Comparison of ENCODE assay signal across 8 mouse cellular contexts in the genomic region with DNA sequence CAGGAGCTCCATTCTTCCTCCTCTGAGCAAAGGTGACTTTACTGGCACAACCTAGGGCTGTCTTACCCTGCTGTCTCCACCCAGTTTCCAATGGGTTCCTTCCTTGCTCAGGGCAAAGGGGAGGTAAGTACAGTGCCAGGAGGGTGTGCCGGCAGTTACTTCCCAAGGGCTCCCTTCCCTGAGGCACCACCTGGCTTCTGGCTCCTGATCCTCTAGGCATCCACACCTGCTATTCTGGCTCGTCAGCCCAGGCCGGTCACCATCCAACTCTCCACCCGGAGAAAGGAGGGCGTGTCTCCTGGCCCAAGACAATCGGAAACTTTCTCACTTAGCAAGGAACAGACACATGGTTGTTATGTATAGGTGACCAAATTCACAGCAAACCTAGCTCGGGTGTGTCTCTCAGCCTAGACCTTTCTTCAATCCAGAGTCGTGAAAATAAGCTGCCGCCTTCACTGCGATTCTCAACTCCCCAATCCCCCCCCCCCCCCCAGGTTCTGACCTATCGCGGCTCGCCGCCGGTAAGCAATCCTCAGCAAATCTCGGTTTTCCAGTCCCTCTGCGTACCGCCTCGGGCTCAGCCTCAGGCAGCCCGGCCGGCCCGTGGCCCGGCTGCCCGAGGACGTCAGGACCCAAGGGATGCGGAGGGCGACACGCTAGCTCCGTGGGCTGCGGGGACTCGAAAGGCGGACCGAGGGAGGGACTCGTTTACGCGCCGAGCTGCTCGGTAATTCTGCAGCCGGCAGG. TPM values are rescaled to one million over a fixed set of nuclear protein-coding genes. Genes with fewer than 3 reads are reported as not detected.
DNase-seq lines count a peak whose midpoint lies in the region; ATAC-seq and TF ChIP-seq lines count a peak whose summit lies in the region.

No protein-coding gene starts in this region.

- no peak for DNase-seq in neural tube, embryonic 11.5 days (ENCODE audit: low spot score)
- DNase-seq in neural tube, embryonic 10.5 days (ENCODE audit: extremely low spot score, low spot score) = no peak
- DNase-seq in hindbrain, embryonic 14.5 days (ENCODE audit: low spot score) = no peak
- DNase-seq in liver, embryonic 11.5 days (ENCODE audit: low spot score) = no peak
- no peak for DNase-seq in spleen, adult 12 weeks (ENCODE audit: low spot score)
- no peak for DNase-seq in urinary bladder, postnatal 25 days (ENCODE audit: low spot score)

- peak overlapping the region; percentile 91 for H3K4me2 ChIP-seq in neural tube, embryonic 11.5 days (ENCODE audit: low read depth)
- peak overlapping the region; percentile 74 for H3K4me2 ChIP-seq in embryonic facial prominence, embryonic 13.5 days
- H3K4me2 ChIP-seq in hindbrain, embryonic 14.5 days (replicated peaks) = peak overlapping the region; percentile 72
- peak overlapping the region; percentile 80 for H3K4me2 ChIP-seq in liver, embryonic 11.5 days

- H3K4me1 ChIP-seq in neural tube, embryonic 11.5 days (ENCODE audit: control insufficient read depth, insufficient read depth, low read length) = peaks cover 66% of the 10 kb centered on the region
- H3K4me1 ChIP-seq in embryonic facial prominence, embryonic 13.5 days = peaks cover 83% of the 10 kb centered on the region
- peaks cover 80% of the 10 kb centered on the region for H3K4me1 ChIP-seq in hindbrain, embryonic 14.5 days (replicated peaks; ENCODE audit: control insufficient read depth, insufficient read depth, low read length)
- H3K4me1 ChIP-seq in liver, embryonic 11.5 days (replicated peaks; ENCODE audit: control insufficient read depth, insufficient read depth, low read length) = peaks cover 59% of the 10 kb centered on the region
- H3K4me1 ChIP-seq in olfactory bulb, adult 2 months (ENCODE audit: control insufficient read depth, insufficient read depth, low read length) = peaks cover 25% of the 10 kb centered on the region

- no peaks in the 10 kb centered on the region for H3K9me3 ChIP-seq in neural tube, embryonic 11.5 days (ENCODE audit: control insufficient read depth, low read length)
- H3K9me3 ChIP-seq in embryonic facial prominence, embryonic 13.5 days = no peaks in the 10 kb centered on the region
- no peaks in the 10 kb centered on the region for H3K9me3 ChIP-seq in hindbrain, embryonic 14.5 days (ENCODE audit: control insufficient read depth, low read length)
- H3K9me3 ChIP-seq in liver, embryonic 11.5 days (ENCODE audit: control insufficient read depth, low read length) = no peaks in the 10 kb centered on the region

- under 1% methylated on average over 39 of the region's 39 CpGs for WGBS in neural tube, embryonic 11.5 days
- WGBS in embryonic facial prominence, embryonic 13.5 days = under 1% methylated on average over 39 of the region's 39 CpGs
- under 1% methylated on average over 39 of the region's 39 CpGs for WGBS in hindbrain, embryonic 14.5 days
- under 1% methylated on average over 38 of the region's 39 CpGs for WGBS in liver, embryonic 11.5 days
- 1% methylated on average over 39 of the region's 39 CpGs for WGBS in olfactory bulb, adult 2 months

- peak overlapping the region; percentile 78 for H3K4me3 ChIP-seq in neural tube, embryonic 11.5 days (ENCODE audit: low read depth, low read length)
- peak overlapping the region; percentile 74 for H3K4me3 ChIP-seq in embryonic facial prominence, embryonic 13.5 days
- H3K4me3 ChIP-seq in hindbrain, embryonic 14.5 days (replicated peaks; ENCODE audit: low read length) = peak overlapping the region; percentile 71
- H3K4me3 ChIP-seq in liver, embryonic 11.5 days (ENCODE audit: low read depth, low read length) = peak overlapping the region; percentile 71
- H3K4me3 ChIP-seq in olfactory bulb, adult 2 months (ENCODE audit: insufficient read depth, low read depth, low read length) = peak overlapping the region; percentile 59

- no peaks in the 10 kb centered on the region for H3K36me3 ChIP-seq in neural tube, embryonic 11.5 days (ENCODE audit: control insufficient read depth, insufficient read depth, low read length)
- no peaks in the 10 kb centered on the region for H3K36me3 ChIP-seq in embryonic facial prominence, embryonic 13.5 days
- no peaks in the 10 kb centered on the region for H3K36me3 ChIP-seq in hindbrain, embryonic 14.5 days (replicated peaks; ENCODE audit: control insufficient read depth, insufficient read depth)
- no peaks in the 10 kb centered on the region for H3K36me3 ChIP-seq in liver, embryonic 11.5 days (ENCODE audit: control insufficient read depth, insufficient read depth, low read length)

- peak; percentile 40 for ATAC-seq in neural tube, embryonic 11.5 days (ENCODE audit: insufficient read depth, low FRiP score, low TSS enrichment)
- 0 out of 2 replicates have a peak, but pooled peaks have one; percentile 6 for ATAC-seq in embryonic facial prominence, embryonic 13.5 days (ENCODE audit: insufficient number of reproducible peaks, insufficient read depth, low FRiP score, low TSS enrichment, low read depth)
- peak; percentile 34 for ATAC-seq in hindbrain, embryonic 14.5 days (ENCODE audit: low FRiP score)
- peak; percentile 19 for ATAC-seq in liver, embryonic 11.5 days (replicated peaks; ENCODE audit: low FRiP score)

- no peak for TF ChIP-seq CTCF in olfactory bulb, adult 2 months (IDR thresholded peaks at IDR 0.05; ENCODE audit: insufficient read depth, low read depth, low read length)

- H3K27ac ChIP-seq in neural tube, embryonic 11.5 days (ENCODE audit: low read depth, low read length) = peak overlapping the region; percentile 60; the same call in 1 of the 2 replicates
- peak overlapping the region; percentile 80 for H3K27ac ChIP-seq in embryonic facial prominence, embryonic 13.5 days
- peak overlapping the region; percentile 81 for H3K27ac ChIP-seq in hindbrain, embryonic 14.5 days
- peak overlapping the region; percentile 51; the same call in 1 of the 2 replicates for H3K27ac ChIP-seq in liver, embryonic 11.5 days (ENCODE audit: low read depth, low read length)
- H3K27ac ChIP-seq in olfactory bulb, adult 2 months (ENCODE audit: insufficient read depth, low read depth, low read length) = no peak overlapping the region

- TF ChIP-seq POLR2A in olfactory bulb, adult 2 months (IDR thresholded peaks at IDR 0.05; ENCODE audit: insufficient read depth, low read depth, low read length) = no peak

- H3K27me3 ChIP-seq in neural tube, embryonic 11.5 days (ENCODE audit: control insufficient read depth, insufficient read depth, low read length) = no peaks in the 10 kb centered on the region
- no peaks in the 10 kb centered on the region for H3K27me3 ChIP-seq in embryonic facial prominence, embryonic 13.5 days
- no peaks in the 10 kb centered on the region for H3K27me3 ChIP-seq in hindbrain, embryonic 14.5 days (ENCODE audit: control insufficient read depth, insufficient read depth, low read length)
- H3K27me3 ChIP-seq in liver, embryonic 11.5 days (replicated peaks; ENCODE audit: control insufficient read depth, insufficient read depth, low read length) = peaks cover 22% of the 10 kb centered on the region

- H3K9ac ChIP-seq in neural tube, embryonic 11.5 days (ENCODE audit: low read length) = peak overlapping the region; percentile 85
- H3K9ac ChIP-seq in embryonic facial prominence, embryonic 13.5 days = peak overlapping the region; percentile 85
- peak overlapping the region; percentile 83 for H3K9ac ChIP-seq in hindbrain, embryonic 14.5 days
- H3K9ac ChIP-seq in liver, embryonic 11.5 days (ENCODE audit: low read depth, low read length) = peak overlapping the region; percentile 68

RNA-seq across cellular contexts. Expression of gene Bcar1, which starts 12.2 kb away (rescaled TPM):
- 60.3 and 62.5 TPM in 2 replicates for polyA plus RNA-seq in neural tube, embryonic 11.5 days (2014; fragmentation: Nextera tagmentation; extraction: Ambion mirVana)
- polyA plus RNA-seq in embryonic facial prominence, embryonic 13.5 days (2015; fragmentation: Nextera tagmentation; extraction: Ambion mirVana) = 35.6 and 37.3 TPM in 2 replicates
- 49.1 and 52.1 TPM in 2 replicates for polyA plus RNA-seq in hindbrain, embryonic 14.5 days (2014; fragmentation: Nextera tagmentation; extraction: Ambion mirVana)
- 26.1 and 27.8 TPM in 2 replicates for polyA plus RNA-seq in liver, embryonic 11.5 days (2014; fragmentation: Nextera tagmentation; extraction: Ambion mirVana)
- not detected in 2 replicates for polyA plus RNA-seq in olfactory bulb, adult 2 months (2012; ENCODE audit: insufficient read depth, insufficient read length, low replicate concordance, missing spikeins)

RNA-seq across cellular contexts. Expression of gene Ctrb1, which starts 40.6 kb away (rescaled TPM):
- not detected in 2 replicates for polyA plus RNA-seq in neural tube, embryonic 11.5 days (2014; fragmentation: Nextera tagmentation; extraction: Ambion mirVana)
- 1.2 TPM in 1 of 2 replicates, not detected in the other for polyA plus RNA-seq in embryonic facial prominence, embryonic 13.5 days (2015; fragmentation: Nextera tagmentation; extraction: Ambion mirVana)
- polyA plus RNA-seq in hindbrain, embryonic 14.5 days (2014; fragmentation: Nextera tagmentation; extraction: Ambion mirVana) = not detected in 2 replicates
- not detected in 2 replicates for polyA plus RNA-seq in liver, embryonic 11.5 days (2014; fragmentation: Nextera tagmentation; extraction: Ambion mirVana)
- polyA plus RNA-seq in olfactory bulb, adult 2 months (2012; ENCODE audit: insufficient read depth, insufficient read length, low replicate concordance, missing spikeins) = not detected in 2 replicates
